Mouse (Mus musculus) granulocyte monocyte progenitor cell, adult 5-6 weeks (primary cell): ENCODE data around the gene 4930558C23Rik. TPM values are rescaled to one million over a fixed set of nuclear protein-coding genes. Genes with fewer than 3 reads are reported as not detected.
"Not testable (repeated sequence)": the region's sequence is repeated elsewhere in the genome, so short reads cannot be mapped to it uniquely, and the experiment has no call there.

Experiments
- ATAC-seq: replicated peaks from 2 replicates; pipeline ENCODE4 v1.8.0; 2016; ENCODE audit warnings: mild to moderate bottlenecking, moderate TSS enrichment, inconsistent platforms; ENCODE audit not compliant: poor library complexity, severe bottlenecking
- total RNA-seq, 2 experiments: library from RNA; stranded (forward) in 1 of 2; stranded (reverse) in 1 of 2; fragments of 200-712, 200-1000 nt in 1 of 2; fragments of >200 nt in 1 of 2; fragmentation: Nextera tagmentation in 1 of 2; gene quantifications; 2 replicates each; pipeline ENCODE4 v1.2.3; 2014 to 2017

4930558C23Rik gene
- not detected in 2 replicates for total RNA-seq (2014; fragmentation: Nextera tagmentation)
- not detected in 2 replicates for total RNA-seq (2017)

DNA sequence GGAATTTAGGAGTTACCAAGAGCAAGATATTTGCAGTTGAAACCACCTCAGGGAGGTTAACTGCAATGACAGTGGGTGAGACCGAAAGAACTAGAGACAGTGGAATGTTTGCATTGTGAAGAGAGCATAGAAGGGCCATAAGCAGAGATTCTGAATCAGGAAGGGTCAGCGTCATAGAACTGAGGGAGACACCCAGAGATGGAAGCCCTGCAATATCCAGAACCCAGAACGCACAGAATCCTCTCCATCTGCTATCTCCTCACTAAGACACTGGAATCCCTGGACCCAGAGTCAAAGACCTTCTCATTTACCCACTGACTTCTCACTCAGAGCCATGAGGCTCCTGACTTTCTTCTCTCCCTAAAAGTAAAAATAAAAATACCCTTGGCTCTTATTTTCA lies at the start of gene 4930558C23Rik:
TSS of gene 4930558C23Rik (minus strand) at position 101 of the 400 bp plus-strand sequence.
- ATAC-seq = no peak

DNA sequence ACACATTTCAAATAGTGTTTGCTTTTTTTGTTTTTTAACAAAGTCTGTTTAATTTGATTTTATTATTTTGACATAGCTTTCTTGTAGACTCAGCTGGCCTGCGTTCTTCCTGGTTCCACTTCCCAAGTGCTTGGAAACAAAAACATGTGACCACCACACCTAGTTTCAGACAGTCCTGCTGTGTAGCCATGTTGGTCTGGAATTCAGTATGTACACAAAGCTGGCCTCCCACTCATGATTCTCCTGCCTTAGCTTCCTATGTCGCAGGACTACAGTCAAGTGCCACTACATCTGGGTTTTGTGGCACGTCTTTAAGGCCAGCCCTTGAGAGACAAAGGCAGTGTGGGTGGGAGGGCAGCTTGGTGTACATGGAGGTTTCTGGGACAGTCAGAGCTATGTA lies 48.3 kb upstream of the 4930558C23Rik start:
- ATAC-seq = no peak

- ATAC-seq = peak; percentile 62
These were observed 47.8 kb upstream of the 4930558C23Rik start for GRCm38 (mm10) chr3:95450408-95450807.

DNA sequence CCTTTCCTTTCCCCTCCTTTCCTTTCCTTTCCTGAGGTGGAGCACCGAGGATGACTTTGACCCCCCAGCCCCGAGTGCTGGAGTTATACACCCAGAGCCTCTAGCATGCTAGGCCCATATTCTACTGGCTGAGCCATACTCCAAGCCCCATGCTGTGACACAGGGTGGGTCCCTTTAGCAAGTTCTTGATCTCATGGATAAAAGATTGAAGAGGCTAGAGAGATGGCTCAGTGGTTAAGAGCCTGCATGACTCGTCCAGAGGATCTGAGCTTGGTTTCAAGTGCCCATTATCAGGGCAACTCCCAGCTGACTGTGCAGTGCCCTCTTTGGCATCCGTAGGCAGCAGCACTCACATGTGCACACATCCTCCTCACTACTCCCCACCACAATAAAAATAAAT lies 42.7 kb upstream of the 4930558C23Rik start:
- ATAC-seq = no peak

- ATAC-seq = no peak
These were observed 39.9 kb upstream of the 4930558C23Rik start for GRCm38 (mm10) chr3:95442406-95443117.

- ATAC-seq = no peak
These were observed 37.0 kb upstream of the 4930558C23Rik start for GRCm38 (mm10) chr3:95439670-95440069.

DNA sequence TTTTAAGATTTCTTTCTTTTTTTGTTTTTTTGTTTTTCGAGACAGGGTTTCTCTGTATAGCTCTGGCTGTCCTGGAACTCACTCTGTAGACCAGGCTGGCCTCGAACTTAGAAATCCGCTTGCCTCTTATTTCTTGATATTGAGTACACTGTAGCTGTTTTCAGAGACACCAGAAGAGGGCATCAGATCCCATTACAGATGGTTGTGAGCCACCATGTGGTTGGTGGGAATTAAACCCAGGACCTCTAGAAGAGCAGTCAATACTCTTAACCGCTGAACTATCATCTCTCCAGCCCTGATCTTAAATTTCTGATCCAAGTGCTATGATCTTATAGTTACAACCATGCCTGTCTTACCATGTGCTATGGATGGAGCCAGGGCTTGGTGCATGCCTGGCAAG lies 36.0 kb upstream of the 4930558C23Rik start:
- not testable (repeated sequence) for ATAC-seq

GRCm38 (mm10) chr3:95435561-95435960 lies 32.9 kb upstream of the 4930558C23Rik start:
- ATAC-seq = no peak

GRCm38 (mm10) chr3:95434983-95435370 lies 32.3 kb upstream of the 4930558C23Rik start:
- no peak for ATAC-seq

DNA sequence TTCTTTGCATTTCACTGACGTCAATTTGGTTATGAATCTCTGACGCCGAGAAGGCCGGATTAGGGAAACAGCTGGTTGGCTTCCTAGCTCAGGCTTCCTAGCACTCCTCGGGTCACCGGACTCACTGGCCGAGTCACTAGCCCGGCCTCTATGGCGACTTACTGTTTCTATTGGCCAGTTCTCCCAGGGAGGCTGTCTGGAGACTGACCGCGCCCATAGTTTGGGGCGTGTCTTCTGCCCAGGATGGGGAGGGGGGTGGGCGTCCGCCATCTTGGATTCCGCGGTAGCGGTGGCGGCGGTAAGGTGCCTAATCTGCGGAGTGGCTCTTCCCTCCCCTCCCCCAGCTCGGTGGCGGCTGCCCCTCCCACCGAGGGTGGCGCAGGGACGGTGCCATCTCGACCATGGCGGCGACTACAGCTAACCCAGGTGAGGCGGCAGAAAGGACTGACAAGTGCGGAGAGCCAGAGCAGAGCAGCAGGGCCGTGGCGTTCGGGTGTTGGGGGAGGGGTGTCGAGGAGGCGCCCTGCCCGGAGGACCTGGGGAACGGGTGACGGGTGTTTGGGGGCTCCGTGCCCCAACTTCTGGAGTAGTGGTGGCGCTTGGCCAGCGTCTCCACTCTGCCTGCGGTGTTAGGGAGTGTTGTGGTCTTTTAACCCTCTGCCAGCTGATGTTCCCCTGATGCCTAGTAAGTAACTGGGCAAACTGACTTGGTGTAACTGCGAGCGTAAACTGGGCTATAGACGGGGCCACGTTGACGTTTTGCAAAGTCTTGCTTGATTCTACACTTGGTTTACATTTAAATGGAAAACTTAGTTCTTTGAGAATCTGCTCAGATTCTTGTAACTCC lies 31.7 kb upstream of the 4930558C23Rik start, which contains the start of gene Arnt:
TSS of gene Arnt (plus strand) at position 253 of the 847 bp plus-strand sequence.
- peak; percentile 99 for ATAC-seq

- ATAC-seq = no peak
These were observed 30.8 kb upstream of the 4930558C23Rik start for GRCm38 (mm10) chr3:95433301-95433915.

- peak; percentile 59 for ATAC-seq
These were observed 25.8 kb upstream of the 4930558C23Rik start for GRCm38 (mm10) chr3:95428423-95428822.

DNA sequence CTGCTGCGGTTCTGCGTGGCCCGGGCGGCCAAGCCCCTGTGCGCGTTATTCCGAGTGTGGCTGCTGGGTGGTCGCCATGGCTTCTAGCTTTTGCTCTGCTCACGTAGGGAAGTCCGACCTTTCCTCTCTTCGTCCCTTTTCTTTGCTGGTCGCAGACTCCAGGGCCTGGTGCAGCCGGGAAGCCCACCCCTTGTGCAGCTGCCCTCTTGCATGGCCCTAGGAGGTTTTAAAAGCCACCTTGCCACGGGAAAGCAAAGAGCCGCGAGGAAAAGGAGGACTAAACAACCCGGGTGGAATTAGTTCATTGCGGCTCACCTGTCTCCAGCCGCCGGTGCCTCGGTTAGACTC lies 25.2 kb upstream of the 4930558C23Rik start:
- 0 out of 2 replicates have a peak, but pooled peaks have one; percentile 1 for ATAC-seq

DNA sequence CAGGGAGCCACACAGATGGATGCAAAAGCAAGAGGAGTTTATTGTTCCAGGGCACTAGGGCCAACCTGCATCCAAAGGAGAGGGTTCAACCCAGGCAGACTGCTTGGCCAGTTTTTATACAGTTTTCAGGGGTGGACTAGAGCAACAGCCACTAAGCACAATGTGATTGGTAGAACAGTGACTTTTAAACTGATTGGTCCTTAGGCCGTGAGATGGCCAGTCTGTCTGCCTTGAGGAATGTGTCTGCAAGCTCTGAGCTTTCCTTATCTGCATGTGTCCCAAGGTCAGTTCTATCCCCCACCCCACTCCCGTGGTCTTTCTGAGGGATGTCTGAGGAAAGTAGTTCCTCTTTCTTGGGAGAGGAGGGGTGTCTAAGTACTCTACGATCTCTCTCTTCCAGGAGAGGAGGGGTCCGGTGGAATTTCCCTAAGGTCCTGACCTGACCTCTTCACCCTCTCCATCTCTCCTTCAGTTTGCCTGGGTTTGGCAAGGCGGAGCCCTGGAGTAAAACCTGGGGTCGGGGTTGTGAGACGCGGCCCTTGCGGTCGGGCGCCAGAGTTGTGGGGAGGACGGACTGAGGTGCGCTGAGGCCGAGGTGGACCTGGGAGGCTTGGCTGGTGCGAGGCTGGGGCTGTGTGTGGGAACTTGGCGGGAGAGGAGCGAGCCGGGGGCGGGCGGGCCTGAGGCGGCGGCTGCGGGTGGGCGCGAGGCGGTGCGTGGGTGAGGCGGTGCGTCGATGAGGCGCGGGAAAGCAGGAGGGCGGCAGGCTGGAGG lies 24.7 kb upstream of the 4930558C23Rik start:
- ATAC-seq = peak; percentile 84

GRCm38 (mm10) chr3:95426476-95426875 lies 23.8 kb upstream of the 4930558C23Rik start:
- ATAC-seq = not testable (repeated sequence)

DNA sequence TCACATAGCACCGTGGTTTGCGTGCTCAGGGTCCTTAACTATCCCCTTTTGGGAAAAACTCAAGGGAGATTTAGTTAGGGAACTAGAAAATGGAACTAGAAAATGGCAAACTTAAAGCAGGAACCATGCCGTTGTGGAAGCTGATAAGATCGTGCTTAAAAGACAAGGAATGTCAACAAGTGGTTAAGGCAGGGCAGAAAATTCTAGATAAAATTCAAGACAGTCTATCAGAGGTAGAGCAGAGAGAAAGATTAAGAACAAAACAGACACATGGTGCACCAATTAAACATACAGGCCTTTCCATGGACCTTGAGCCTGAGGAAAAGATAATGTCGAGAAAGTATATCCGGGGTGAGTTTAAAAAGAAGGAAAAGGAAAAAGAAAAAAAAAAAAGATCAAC lies 15.2 kb upstream of the 4930558C23Rik start:
- ATAC-seq = no peak

GRCm38 (mm10) chr3:95412268-95412667 lies 9.6 kb upstream of the 4930558C23Rik start:
- no peak for ATAC-seq

- no peak for ATAC-seq
These were observed 6.2 kb upstream of the 4930558C23Rik start for GRCm38 (mm10) chr3:95408852-95409251.

DNA sequence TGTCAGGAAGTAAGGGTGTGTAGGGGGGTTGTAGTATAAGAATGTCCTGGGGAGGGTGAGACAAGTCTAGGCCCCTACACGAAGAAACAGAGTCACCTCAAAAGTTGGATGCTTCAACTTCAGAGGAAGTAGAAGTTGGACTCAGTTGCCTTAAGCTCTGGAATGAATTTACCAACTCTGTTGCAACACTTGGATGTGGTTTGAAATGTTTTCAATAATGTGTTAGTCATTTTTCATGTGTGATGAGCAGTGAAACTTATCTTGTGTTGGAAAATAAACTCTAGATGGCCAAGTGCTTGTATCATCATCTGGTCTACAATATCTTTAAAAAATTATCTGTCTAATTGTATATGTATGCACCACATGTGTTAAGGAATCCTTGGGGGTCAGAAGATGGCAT lies 5.1 kb upstream of the 4930558C23Rik start:
- ATAC-seq = peak; percentile 30

- no peak for ATAC-seq
These were observed 8.3 kb downstream of the 4930558C23Rik start for GRCm38 (mm10) chr3:95394385-95394784.
